Mouse (Mus musculus) embryo, embryonic 10.5 days (tissue): ENCODE data around the gene Vmn1r228.

Experiments
- DNase-seq: peaks from one replicate; pipeline ENCODE4 v3.0.0-alpha.2; 2015; ENCODE audit warnings: low spot score

Gene Vmn1r228

DNA sequence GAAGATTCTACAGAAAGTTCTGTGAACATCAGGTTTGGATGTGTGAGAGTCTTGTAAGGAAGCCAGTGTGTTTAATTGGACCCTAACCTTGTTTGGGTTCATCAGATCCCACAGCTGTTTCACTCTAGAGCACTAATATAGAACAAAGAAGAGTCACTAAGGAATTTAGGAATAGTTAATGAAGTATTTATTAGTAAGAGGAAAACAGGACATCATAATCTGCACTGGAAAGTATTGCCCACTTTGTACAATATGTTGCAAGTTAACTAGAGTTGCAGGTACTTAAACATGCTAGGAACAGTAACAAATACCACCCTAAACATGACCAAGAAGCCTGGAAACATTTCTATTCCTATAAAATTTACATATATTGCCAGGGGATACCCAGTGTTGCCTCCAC lies at the start of gene Vmn1r228:
Gene Vmn1r228 (minus strand): TSS at position 101 of the 400 bp plus-strand sequence.
- DNase-seq, result no peak

DNA sequence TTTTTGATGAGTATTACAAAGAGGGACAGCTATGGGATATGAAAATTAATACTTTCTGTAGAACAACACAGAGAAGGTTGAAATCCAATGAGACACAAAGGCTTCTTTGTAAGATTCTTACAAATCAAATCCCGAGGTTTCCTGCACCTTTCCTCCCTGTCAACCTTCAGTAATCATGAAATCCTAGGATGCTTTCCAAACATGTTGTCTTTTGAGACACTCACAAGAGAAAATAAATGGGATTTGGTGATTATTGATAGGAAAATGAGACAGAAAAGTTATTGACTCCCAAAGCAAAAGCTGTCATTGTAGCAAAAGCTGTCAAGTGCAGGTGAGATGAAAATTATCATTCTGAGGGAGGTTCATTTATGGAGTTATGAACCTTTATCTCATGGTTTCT lies 25.3 kb upstream of the Vmn1r228 start, which contains the start of gene Vmn1r229:
Gene Vmn1r229 (plus strand): TSS at position 301 of the 400 bp plus-strand sequence.
- DNase-seq, result no peak

DNA sequence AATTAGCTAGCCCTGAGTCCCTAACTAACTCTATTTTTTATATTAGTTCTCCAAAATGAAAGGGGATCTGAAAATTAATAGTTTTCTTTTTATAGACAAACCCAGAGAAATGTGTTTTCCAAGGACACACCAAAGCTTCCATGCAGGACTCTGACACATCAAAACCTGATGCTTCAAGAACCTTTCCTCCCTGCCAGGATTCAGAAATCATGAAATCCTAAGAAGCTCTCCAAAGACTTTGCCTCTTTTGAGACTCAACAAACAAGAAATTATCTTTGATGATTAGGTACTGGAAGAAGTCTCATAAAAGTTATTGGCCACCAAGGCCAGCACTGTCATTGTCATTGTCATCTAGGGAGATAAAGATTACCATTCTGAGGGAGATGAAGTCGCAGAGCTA lies 56.4 kb downstream of the Vmn1r228 start, which contains the start of gene Vmn1r227:
Gene Vmn1r227 (plus strand): TSS at position 301 of the 400 bp plus-strand sequence.
- DNase-seq, result no peak
